Mouse (Mus musculus): ENCODE data around the gene Gm37240.

The Gm37240 gene

GRCm38 (mm10) chr3:85020137-85020536 lies 867.2 kb downstream of the Gm37240 start:
- no peak for DNase-seq

- DNase-seq = peak; percentile 17 to 34
Observed at GRCm38 (mm10) chr3:85015667-85016066, 871.7 kb downstream of the Gm37240 start.

GRCm38 (mm10) chr3:85012889-85013288 lies 874.4 kb downstream of the Gm37240 start:
- DNase-seq = no peak

- DNase-seq = no peak
Observed at GRCm38 (mm10) chr3:85005257-85005656, 882.1 kb downstream of the Gm37240 start.

GRCm38 (mm10) chr3:84988880-84989279 lies 898.4 kb downstream of the Gm37240 start:
- no peak for DNase-seq

- DNase-seq = no peak
Observed at GRCm38 (mm10) chr3:84985121-84985625, 902.1 kb downstream of the Gm37240 start.

- DNase-seq = no peak
Observed at GRCm38 (mm10) chr3:84982688-84983087, 904.6 kb downstream of the Gm37240 start.

GRCm38 (mm10) chr3:84980158-84980557 lies 907.2 kb downstream of the Gm37240 start:
- DNase-seq = no peak

- no peak for DNase-seq
Observed at GRCm38 (mm10) chr3:84978676-84979075, 908.6 kb downstream of the Gm37240 start.

- DNase-seq = no peak
Observed at GRCm38 (mm10) chr3:84974193-84974592, 913.1 kb downstream of the Gm37240 start.

- no peak for DNase-seq
Observed at GRCm38 (mm10) chr3:84972881-84973280, 914.4 kb downstream of the Gm37240 start.

GRCm38 (mm10) chr3:84971561-84971960 lies 915.8 kb downstream of the Gm37240 start:
- no peak for DNase-seq

- DNase-seq = no peak
Observed at GRCm38 (mm10) chr3:84967364-84967763, 920.0 kb downstream of the Gm37240 start.

- no peak for DNase-seq
Observed at GRCm38 (mm10) chr3:84965156-84965555, 922.2 kb downstream of the Gm37240 start.

GRCm38 (mm10) chr3:84955857-84956256 lies 931.5 kb downstream of the Gm37240 start:
- peak in 1 of 2 experiments; percentile 54 for DNase-seq

GRCm38 (mm10) chr3:84955011-84955775 lies 932.1 kb downstream of the Gm37240 start:
- DNase-seq = no peak

GRCm38 (mm10) chr3:84952585-84953187 lies 934.6 kb downstream of the Gm37240 start:
- DNase-seq = no peak

- DNase-seq = peak; percentile 81 to 84
Observed at GRCm38 (mm10) chr3:84952135-84952534, 935.2 kb downstream of the Gm37240 start.

GRCm38 (mm10) chr3:84951698-84952097 lies 935.6 kb downstream of the Gm37240 start:
- DNase-seq = no peak

- DNase-seq = no peak
Observed at GRCm38 (mm10) chr3:84949387-84949786, 937.9 kb downstream of the Gm37240 start.

- no peak for DNase-seq
Observed at GRCm38 (mm10) chr3:84946381-84946780, 940.9 kb downstream of the Gm37240 start.

- DNase-seq = no peak
Observed at GRCm38 (mm10) chr3:84944933-84945332, 942.4 kb downstream of the Gm37240 start.

- DNase-seq = no peak
Observed at GRCm38 (mm10) chr3:84937360-84938355, 949.7 kb downstream of the Gm37240 start.
